Mouse (Mus musculus): ENCODE data around the gene Gramd1b.

DNA sequence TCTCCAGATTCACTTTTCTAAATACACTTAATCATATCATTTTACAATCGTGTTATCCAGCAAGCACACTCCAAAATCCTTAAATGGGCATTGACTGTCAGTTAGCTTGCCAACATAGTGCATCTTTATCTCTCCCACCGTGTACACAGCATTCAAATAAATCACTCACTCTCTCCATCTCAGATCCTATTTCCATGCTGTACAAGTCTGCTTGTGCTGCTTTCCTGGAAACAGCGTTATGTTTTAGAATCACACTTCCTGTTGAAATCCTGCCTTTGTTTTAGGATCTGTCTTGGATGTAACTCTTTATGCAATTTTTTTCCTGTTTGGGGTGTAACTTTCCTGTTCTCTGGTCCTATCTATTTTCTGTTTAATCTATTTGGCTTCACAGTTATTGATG is 278.7 kb downstream of the Gramd1b start:
- TF ChIP-seq CTCF (IDR thresholded peaks at IDR 0.05; ENCODE audit: insufficient read depth, low read depth, low read length) (no peak), POLR2A (IDR thresholded peaks at IDR 0.05; ENCODE audit: insufficient read depth, low read depth, low read length) (no peak)
